Mouse (Mus musculus) adrenal gland, adult 2 months (tissue): ENCODE data around the gene Ric8b. TPM values are rescaled to one million over a fixed set of nuclear protein-coding genes. Genes with fewer than 3 reads are reported as not detected.

ENCODE experiments used
- DNase-seq: peaks from one replicate; pipeline ENCODE4 v3.0.0; 2021
- polyA plus RNA-seq: library from polyadenylated mRNA; depleted of rRNA; stranded (reverse); fragments of >200 nt; gene quantifications from 2 replicates; pipeline ENCODE4 v1.2.3, GENCODE M21; 2012
- total RNA-seq, 2 experiments: library from RNA; stranded (reverse); gene quantifications; 2 replicates each; pipeline ENCODE4 v1.2.3; 2021

Ric8b gene
- total and polyA plus RNA-seq, 3 experiments, result 6.7 to 36.2 (median 35.8) TPM

GRCm38 (mm10) chr10:84909021-84909801 is 8.2 kb upstream of the Ric8b start:
- peak; percentile 67 for DNase-seq

GRCm38 (mm10) chr10:84910194-84910593 is 7.2 kb upstream of the Ric8b start:
- no peak for DNase-seq

DNA sequence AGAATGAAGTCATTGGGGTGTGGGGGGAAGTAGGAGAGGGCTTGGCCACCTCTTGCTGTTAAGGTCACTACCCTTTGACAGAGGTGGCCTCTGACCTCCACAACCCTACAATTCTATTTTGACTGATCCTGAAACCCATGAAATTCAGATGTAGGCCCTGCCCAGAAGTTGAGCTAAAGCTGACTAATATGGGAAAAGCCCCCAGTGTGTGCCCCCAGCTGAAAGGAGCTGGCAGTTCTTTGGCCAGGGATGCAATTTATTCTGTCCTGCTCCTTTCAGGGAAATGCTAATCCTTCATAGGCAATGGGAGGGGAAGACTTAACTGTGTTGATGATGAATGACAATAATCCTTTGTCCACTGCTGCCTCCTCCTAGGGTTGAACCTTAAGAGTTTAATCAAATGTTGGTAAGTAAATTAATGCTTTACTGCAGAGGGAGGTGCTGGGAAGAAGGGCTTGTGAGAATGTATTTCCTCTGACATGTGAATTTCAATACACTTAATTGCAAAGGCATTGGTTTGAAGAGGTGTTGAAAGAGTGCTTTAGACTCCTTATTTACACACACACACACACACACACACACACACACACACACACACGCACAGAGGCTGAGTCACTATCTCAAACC is 6.5 kb upstream of the Ric8b start:
- DNase-seq, result no peak

DNA sequence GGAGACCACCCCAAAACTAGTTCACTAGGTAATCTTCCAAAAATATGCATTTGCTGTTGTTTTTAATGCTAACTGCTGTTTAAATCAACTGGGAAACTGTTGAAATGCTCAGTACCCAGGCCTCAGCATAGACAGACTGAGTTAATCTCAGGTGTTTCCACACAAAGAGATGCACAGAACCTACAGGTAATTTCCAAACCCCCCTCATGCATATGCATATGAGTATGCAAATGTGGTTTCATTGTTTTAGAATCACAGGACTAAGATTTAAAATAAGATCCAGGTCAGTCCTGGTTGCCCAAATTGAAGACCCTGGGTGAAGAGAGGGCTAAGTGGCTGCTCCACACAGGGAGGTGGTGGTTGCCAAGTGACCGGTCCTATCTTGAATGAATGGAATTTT is 4.3 kb upstream of the Ric8b start:
- DNase-seq, result no peak

DNA sequence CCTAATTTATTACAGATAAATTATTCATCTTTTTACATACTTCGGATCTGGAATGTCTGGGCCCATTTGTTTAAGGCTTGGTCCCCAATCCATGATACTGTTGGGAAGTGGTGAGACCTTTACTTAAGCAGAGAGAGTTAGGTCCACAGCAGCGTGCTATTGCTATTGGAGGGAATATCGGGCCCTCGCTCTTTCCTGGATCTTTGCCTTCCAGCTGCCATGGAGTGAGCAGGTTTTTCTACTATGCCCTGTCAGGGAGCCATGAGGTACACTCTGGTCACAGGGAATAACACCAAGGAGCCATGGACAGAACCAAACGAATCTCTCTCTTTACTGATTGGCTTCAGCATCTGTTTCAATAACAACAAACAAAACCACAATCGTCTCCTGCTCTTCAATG is 1.9 kb upstream of the Ric8b start:
- no peak for DNase-seq

GRCm38 (mm10) chr10:84917731-84918095 is 297 bp downstream of the Ric8b start:
- no peak for DNase-seq

- peak; percentile 62 for DNase-seq
Measured at GRCm38 (mm10) chr10:84926336-84926735, 8.9 kb downstream of the Ric8b start.

DNA sequence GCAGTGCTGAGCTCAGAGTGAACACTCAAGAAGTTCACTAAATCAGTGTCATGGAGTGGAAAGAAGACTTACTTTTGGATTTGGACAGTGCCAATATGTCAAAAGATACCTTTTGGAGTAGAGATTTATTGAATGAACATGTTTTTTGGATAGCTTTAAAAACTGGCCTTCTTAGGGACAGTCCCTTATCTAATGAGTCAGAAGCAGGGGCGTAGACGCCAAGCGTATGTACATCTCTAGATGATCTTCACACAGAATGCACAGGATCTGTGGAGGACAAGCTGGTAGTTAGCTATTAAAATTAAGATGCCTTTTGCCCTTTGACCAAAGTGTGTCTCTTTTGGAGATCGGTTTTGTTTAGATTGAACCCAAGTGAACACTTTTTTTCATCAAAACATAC is 9.5 kb downstream of the Ric8b start:
- DNase-seq, result no peak

DNA sequence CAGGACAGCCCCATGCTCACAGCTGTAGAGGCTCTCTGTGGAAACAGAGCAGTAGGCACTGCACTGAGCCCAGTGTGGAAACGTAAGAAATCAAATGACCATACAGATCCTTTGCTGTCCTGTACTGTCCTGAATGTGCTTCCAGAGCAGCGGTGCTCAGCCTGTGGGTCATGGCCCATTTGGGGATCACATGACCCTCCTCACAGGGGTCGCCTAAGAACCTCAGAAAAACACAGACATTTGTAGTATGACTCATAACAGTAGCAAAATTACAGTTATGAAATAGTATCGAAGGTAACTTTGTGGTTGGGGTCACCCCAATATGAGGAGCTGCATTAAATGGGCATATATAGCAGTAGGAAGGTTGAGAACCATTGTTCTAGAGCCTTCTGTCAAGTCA is 11.0 kb downstream of the Ric8b start:
- no peak for DNase-seq

- DNase-seq, result no peak
Measured at GRCm38 (mm10) chr10:84935553-84936209, 18.3 kb downstream of the Ric8b start.

DNA sequence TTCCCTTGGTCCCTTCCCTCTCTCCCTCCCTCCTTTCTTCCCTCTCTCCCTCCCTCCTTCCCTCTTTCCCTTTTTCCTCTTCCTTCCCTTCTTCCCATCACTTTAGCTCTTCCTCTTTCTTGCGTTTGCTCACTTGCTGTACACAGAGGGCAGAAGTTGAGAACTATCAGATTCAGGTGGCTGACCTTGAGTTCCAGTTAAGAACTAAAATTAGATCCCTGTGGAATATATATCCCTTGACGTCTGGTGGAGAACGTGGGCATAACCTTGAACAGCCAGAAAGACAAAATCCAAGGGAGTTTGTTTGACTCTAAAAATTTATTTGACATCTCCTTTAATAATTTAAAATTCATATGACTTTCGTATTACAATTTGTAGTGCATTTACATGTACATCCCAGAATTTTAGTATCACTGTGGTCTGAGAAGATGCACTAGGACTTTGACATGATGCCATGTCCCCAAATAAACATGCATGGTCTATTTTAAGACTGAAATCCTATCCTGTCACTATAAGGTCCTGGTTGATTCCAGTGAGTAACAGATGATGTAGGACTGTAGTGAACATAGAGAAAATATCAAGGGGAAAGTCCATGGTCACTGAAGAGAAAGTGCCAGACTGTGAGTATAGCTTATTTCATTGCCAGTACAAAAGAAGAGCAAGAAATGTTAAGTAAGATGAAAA is 19.6 kb downstream of the Ric8b start:
- DNase-seq, result no peak

- DNase-seq, result peak; percentile 45
Measured at GRCm38 (mm10) chr10:84938094-84938820, 20.8 kb downstream of the Ric8b start.

DNA sequence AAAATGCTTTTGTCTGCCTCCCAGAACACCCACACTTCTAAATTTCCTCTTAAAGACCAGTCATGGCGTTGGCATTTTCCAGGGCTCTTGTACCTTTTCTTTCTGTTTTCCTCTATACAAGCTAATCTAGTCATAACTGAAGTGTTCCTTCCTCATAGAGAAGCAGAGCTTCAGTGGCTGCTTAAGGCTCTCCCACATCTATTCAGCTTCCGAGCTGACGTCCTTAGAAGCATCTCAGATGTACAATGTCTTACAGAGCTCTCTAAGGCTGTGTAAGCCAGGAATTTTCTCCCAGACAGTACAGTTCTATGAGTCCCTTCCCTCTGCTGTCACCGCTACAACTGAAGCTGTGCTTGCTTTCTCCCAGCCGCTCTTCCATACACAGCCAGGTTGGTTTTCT is 21.5 kb downstream of the Ric8b start:
- no peak for DNase-seq

DNA sequence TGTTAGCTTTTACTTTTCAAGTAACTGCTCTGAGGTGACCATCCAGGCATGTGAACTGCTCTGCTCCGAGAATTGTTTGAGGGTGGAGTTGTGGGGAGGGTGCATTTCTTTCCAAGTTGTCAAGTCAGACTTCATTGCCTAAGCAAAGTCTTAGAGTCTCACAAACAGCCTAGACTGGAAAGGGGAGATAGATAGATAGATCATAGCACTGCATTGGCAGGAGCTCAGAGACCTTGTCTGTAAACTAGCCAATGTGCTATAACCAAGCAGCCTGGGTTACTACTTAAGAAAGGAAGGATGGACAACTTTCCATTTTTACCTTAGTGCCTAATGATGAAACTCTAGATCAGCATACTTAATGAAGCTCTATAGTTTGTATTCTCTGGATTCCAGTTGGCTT is 22.9 kb downstream of the Ric8b start:
- no peak for DNase-seq

- no peak for DNase-seq
Measured at GRCm38 (mm10) chr10:84945692-84946091, 28.3 kb downstream of the Ric8b start.

GRCm38 (mm10) chr10:84948970-84949683 is 31.7 kb downstream of the Ric8b start:
- DNase-seq, result no peak

DNA sequence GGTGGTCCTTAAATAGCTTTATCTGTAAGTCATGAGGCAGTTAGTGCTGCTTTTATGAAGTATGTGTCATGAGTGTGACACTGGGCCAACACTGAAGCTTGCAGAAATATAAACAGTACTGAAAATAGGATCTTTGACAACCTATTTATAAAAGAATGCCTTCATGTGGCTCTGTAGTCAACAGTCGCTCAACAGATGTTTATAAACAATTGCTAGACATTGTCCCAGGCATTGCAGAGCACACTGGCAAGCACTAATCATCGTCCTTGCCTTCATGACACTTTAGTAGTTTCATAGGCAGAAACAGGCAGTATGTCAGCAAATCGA is 32.2 kb downstream of the Ric8b start:
- no peak for DNase-seq

GRCm38 (mm10) chr10:84950384-84950783 is 33.0 kb downstream of the Ric8b start:
- DNase-seq, result no peak

GRCm38 (mm10) chr10:84954236-84954635 is 36.8 kb downstream of the Ric8b start:
- no peak for DNase-seq

- DNase-seq, result no peak
Measured at GRCm38 (mm10) chr10:84956173-84956572, 38.8 kb downstream of the Ric8b start.

DNA sequence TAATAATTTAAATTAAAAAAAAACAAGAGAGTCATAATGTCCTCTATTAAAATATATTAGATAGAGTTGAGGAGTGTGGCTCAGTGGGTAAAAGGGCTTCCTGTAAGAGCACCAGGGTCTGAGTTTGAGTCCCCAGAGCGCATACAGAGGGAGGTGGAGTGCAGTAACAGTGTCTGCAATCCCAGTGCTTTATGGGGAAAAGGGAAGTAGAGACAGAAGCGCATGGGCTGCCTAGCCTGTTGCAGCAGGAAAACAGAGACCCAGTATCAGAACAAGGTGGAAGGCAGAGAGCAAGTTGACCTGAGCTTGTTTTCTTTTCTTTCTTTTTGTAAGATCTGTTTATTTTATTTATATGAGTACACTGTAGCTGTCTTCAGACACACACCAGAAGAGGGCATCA is 41.2 kb downstream of the Ric8b start:
- no peak for DNase-seq
